In the genomic region with DNA sequence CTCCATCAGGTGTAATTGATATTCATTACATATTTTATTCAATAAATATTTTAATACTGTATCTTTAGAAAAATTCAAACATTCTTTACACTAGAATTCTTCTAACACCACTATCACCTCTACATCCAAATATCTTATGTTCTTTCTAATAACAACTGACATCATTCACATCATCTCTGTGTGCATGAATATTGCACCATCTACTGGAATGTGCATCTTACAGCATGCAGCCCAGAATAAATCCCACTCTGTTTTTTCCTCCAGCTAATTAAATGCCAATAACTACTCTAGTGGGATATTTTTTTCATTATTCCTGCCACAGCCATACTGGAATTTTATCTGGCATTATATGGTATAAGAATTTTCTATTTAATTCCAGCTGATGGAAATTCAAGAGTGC, we compare ENCODE assay signal across 22 mouse cellular contexts.
DNase-seq lines count a peak whose midpoint lies in the region; ATAC-seq and TF ChIP-seq lines count a peak whose summit lies in the region.
"Had no signal": no experiment of that assay in that cellular context is flagged by ENCODE, and none has a peak within 500 bp of the region (broad histone marks: within the 10 kb centered on the region; RNA-seq: fewer than 3 reads in every experiment).

No protein-coding gene starts in this region.

- TF ChIP-seq CTCF in midbrain, postnatal 0 days (IDR thresholded peaks at IDR 0.05): peak; percentile 76

- no peak for ATAC-seq in forebrain, embryonic 14.5 days
- no peak for ATAC-seq in forebrain, embryonic 12.5 days (ENCODE audit: low FRiP score)
- no peak for ATAC-seq in midbrain, postnatal 0 days (ENCODE audit: low FRiP score)
- no peak for ATAC-seq in midbrain, embryonic 15.5 days (replicated peaks)
- ATAC-seq: midbrain, embryonic 13.5 days had no signal

- peak; percentile 25 for DNase-seq in forebrain, embryonic 14.5 days (ENCODE audit: low spot score)
- peak; percentile 6 for DNase-seq in kidney, adult 9 months
- no peak for DNase-seq in kidney, adult 11 months
- DNase-seq in midbrain, postnatal 0 days (ENCODE audit: low spot score): peak; percentile 30
- no peak for DNase-seq in cerebellum, adult 9-11 months
- DNase-seq in adrenal gland, adult 2 months: no peak
- DNase-seq: B cell, adult 2 months; cerebellum, adult 18-20 months; gastrocnemius, postnatal 25 days; heart, postnatal 4 days; kidney, postnatal 36 days; layer of hippocampus, postnatal 36 days; right cerebral cortex, postnatal 25 days had no signal

- H3K9me3 ChIP-seq in forebrain, embryonic 14.5 days (replicated peaks; ENCODE audit: control insufficient read depth, low read length): no peaks in the 10 kb centered on the region
- H3K9me3 ChIP-seq in forebrain, embryonic 12.5 days: no peaks in the 10 kb centered on the region
- H3K9me3 ChIP-seq in midbrain, postnatal 0 days (ENCODE audit: low read length): no peaks in the 10 kb centered on the region
- no peaks in the 10 kb centered on the region for H3K9me3 ChIP-seq in midbrain, embryonic 15.5 days
- H3K9me3 ChIP-seq: embryonic facial prominence, embryonic 15.5 days; G1E; limb, embryonic 10.5 days; liver, embryonic 15.5 days; midbrain, embryonic 13.5 days had no signal

- no peaks in the 10 kb centered on the region for H3K27me3 ChIP-seq in forebrain, embryonic 14.5 days (replicated peaks; ENCODE audit: control insufficient read depth, insufficient read depth, low read length)
- H3K27me3 ChIP-seq in forebrain, embryonic 12.5 days: no peaks in the 10 kb centered on the region
- H3K27me3 ChIP-seq in midbrain, postnatal 0 days (ENCODE audit: insufficient read depth, low read length): no peaks in the 10 kb centered on the region
- no peaks in the 10 kb centered on the region for H3K27me3 ChIP-seq in midbrain, embryonic 15.5 days (replicated peaks)
- H3K27me3 ChIP-seq: embryonic facial prominence, embryonic 15.5 days; heart, embryonic 12.5 days; liver, embryonic 15.5 days; midbrain, embryonic 13.5 days had no signal

- H3K4me2 ChIP-seq in forebrain, embryonic 14.5 days (ENCODE audit: low read length): no peak overlapping the region
- H3K4me2 ChIP-seq in forebrain, embryonic 12.5 days: no peak overlapping the region
- H3K4me2 ChIP-seq in midbrain, postnatal 0 days (ENCODE audit: low read depth, low read length, poor library complexity, severe bottlenecking): no peak overlapping the region
- no peak overlapping the region for H3K4me2 ChIP-seq in midbrain, embryonic 15.5 days
- H3K4me2 ChIP-seq: embryonic facial prominence, embryonic 15.5 days; heart, embryonic 12.5 days; liver, embryonic 15.5 days; midbrain, embryonic 13.5 days had no signal

- no peak overlapping the region for H3K27ac ChIP-seq in forebrain, embryonic 14.5 days (ENCODE audit: low read depth, low read length)
- H3K27ac ChIP-seq in forebrain, embryonic 12.5 days: no peak overlapping the region
- H3K27ac ChIP-seq in midbrain, postnatal 0 days (ENCODE audit: low read depth, low read length): no peak overlapping the region
- no peak overlapping the region for H3K27ac ChIP-seq in midbrain, embryonic 15.5 days
- H3K27ac ChIP-seq: embryonic facial prominence, embryonic 15.5 days; limb, embryonic 10.5 days; liver, embryonic 15.5 days; macrophage; midbrain, embryonic 13.5 days had no signal

- H3K9ac ChIP-seq in forebrain, embryonic 14.5 days (ENCODE audit: low read length): no peak overlapping the region
- no peak overlapping the region for H3K9ac ChIP-seq in forebrain, embryonic 12.5 days
- no peak overlapping the region for H3K9ac ChIP-seq in midbrain, postnatal 0 days (replicated peaks; ENCODE audit: low read length, poor library complexity, severe bottlenecking)
- H3K9ac ChIP-seq in midbrain, embryonic 15.5 days: no peak overlapping the region
- H3K9ac ChIP-seq: embryonic facial prominence, embryonic 15.5 days; heart, embryonic 12.5 days; liver, embryonic 15.5 days; midbrain, embryonic 13.5 days had no signal

- no peaks in the 10 kb centered on the region for H3K4me1 ChIP-seq in forebrain, embryonic 14.5 days (ENCODE audit: control insufficient read depth, insufficient read depth, low read length)
- H3K4me1 ChIP-seq in forebrain, embryonic 12.5 days: no peaks in the 10 kb centered on the region
- no peaks in the 10 kb centered on the region for H3K4me1 ChIP-seq in midbrain, postnatal 0 days (ENCODE audit: insufficient read depth, low read length)
- no peaks in the 10 kb centered on the region for H3K4me1 ChIP-seq in midbrain, embryonic 15.5 days
- H3K4me1 ChIP-seq: embryonic facial prominence, embryonic 15.5 days; heart, embryonic 12.5 days; limb, embryonic 10.5 days; liver, embryonic 15.5 days; midbrain, embryonic 13.5 days had no signal

- no peaks in the 10 kb centered on the region for H3K36me3 ChIP-seq in forebrain, embryonic 14.5 days (ENCODE audit: control insufficient read depth, insufficient read depth, low read length)
- no peaks in the 10 kb centered on the region for H3K36me3 ChIP-seq in forebrain, embryonic 12.5 days (replicated peaks)
- H3K36me3 ChIP-seq in midbrain, postnatal 0 days (ENCODE audit: insufficient read depth, low read length): no peaks in the 10 kb centered on the region
- no peaks in the 10 kb centered on the region for H3K36me3 ChIP-seq in midbrain, embryonic 15.5 days (replicated peaks)
- H3K36me3 ChIP-seq: embryonic facial prominence, embryonic 15.5 days; G1E; heart, embryonic 12.5 days; limb, embryonic 10.5 days; liver, embryonic 15.5 days; midbrain, embryonic 13.5 days had no signal

- H3K4me3 ChIP-seq in forebrain, embryonic 14.5 days (ENCODE audit: low read depth, low read length): no peak overlapping the region
- H3K4me3 ChIP-seq in forebrain, embryonic 12.5 days (replicated peaks): no peak overlapping the region
- no peak overlapping the region for H3K4me3 ChIP-seq in midbrain, postnatal 0 days (ENCODE audit: low read depth, low read length)
- no peak overlapping the region for H3K4me3 ChIP-seq in midbrain, embryonic 15.5 days
- H3K4me3 ChIP-seq: embryonic facial prominence, embryonic 15.5 days; heart, embryonic 12.5 days; limb, embryonic 10.5 days; liver, embryonic 15.5 days; midbrain, embryonic 13.5 days had no signal

Comparison
In these comparisons a context has a peak if more than half of its experiments do, and no peak if none do; other contexts are left out.
1. DNase-seq: peak in forebrain, embryonic 14.5 days (single experiment), kidney, adult 9 months (single experiment) and midbrain, postnatal 0 days (single experiment); none in kidney, adult 11 months (single experiment), cerebellum, adult 9-11 months (single experiment) and adrenal gland, adult 2 months (single experiment).